Mouse (Mus musculus) effector memory CD4-positive, alpha-beta T cell, adult 5 months (primary cell): Measurements from ENCODE around the gene Arfip1. TPM values are rescaled to one million over a fixed set of nuclear protein-coding genes. Genes with fewer than 3 reads are reported as not detected.

Experiments
- polyA plus RNA-seq: library from polyadenylated mRNA; unstranded; fragments of 100-300 nt; shearing (Covaris generic); gene quantifications from one replicate; pipeline ENCODE4 v1.2.1, GENCODE M21; 2017

The Arfip1 gene
- polyA plus RNA-seq = 54.8 TPM

DNA sequence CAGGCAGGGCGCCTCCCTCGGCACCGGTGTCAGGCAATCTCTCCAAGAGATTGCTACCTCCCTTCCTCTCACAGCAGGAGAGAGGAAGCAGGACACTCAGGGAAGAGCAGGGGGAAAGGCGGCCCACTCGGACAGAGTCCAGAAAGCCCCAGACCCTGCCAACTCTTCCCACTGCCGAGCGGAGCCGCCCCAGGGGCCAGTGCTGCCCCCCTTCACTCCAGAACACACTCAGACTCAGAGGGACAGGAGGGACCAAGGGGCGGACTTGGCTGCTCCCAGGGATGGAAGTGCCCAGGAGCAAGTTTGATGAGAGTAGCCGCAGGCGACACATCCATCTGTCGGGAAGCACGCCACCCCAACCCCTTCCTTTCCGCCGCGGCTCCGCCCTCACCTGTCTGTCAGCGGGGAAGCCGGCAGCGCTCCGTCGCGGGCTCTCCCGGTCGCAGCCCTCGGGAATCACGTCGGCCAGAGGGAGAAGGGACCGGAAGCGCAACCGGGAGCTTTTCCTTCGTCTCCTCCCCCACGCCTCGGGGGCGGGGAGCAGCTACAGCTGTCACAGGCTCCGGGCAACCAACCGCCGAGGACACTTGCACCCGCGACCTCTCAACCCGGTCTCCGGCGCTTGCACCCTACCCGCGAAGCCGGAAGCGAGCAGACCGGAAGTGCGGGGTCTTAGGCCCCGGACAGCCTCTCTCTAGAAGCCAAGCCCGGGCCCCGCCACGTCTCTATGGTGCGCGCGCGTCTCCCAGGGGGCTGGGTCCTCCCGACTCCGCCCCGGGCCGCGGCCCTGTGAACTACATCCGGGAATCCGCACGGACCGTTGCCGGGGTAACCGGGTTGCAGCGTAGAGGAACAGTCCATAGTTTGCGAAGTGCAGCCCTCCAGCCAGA lies at the start of gene Arfip1:
Gene Arfip1 (minus strand): TSS at position 603 of the 890 bp plus-strand sequence.

DNA sequence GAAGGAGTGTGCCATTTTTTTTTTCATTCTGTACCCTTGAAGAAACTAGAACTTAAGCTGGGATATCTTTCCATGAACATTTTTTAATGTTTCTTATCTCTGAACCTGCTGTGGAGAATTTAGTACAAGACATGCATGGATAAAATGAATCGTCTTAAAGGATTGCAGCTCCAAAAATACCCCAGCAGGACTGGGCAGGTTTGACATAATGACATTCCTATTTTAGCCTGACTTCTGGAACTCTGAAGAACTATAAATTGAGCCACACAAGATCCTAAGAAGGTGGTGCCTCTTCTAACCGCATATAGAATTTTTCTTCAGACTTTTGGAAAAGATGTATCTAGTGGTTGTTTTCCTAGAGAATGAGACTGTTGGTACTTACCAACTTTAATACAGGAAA lies 10.8 kb upstream of the Arfip1 start, which contains the start of gene Tigd4:
Gene Tigd4 (plus strand): TSS at position 301 of the 400 bp plus-strand sequence.

GRCm38 (mm10) chr3:84480006-84480897 lies 102.2 kb downstream of the Arfip1 start, which contains the start of gene Fhdc1:
TSS of gene Fhdc1 (minus strand) at chr3:84480429.

Other genes starting within 250 kb of the Arfip1 start
- 0.89 TPM for gene Fhdc1, start 102.2 kb downstream of the Arfip1 start, polyA plus RNA-seq
- not detected for gene Tigd4, start 10.9 kb upstream of the Arfip1 start, polyA plus RNA-seq
- gene Tmem154, start 83.6 kb upstream of the Arfip1 start, polyA plus RNA-seq = 65.6 TPM
- gene Fbxw7, start 232.6 kb upstream of the Arfip1 start, polyA plus RNA-seq = 22.0 TPM